Comparison of ENCODE assay signal across 17 mouse cellular contexts in genomic region chr7:67697892-67698630, GRCm38 (mm10). TPM values are rescaled to one million over a fixed set of nuclear protein-coding genes. Genes with fewer than 3 reads are reported as not detected.
DNase-seq lines count a peak whose midpoint lies in the region; ATAC-seq and TF ChIP-seq lines count a peak whose summit lies in the region.
"Had no signal": no experiment of that assay in that cellular context is flagged by ENCODE, and none has a peak within 500 bp of the region (broad histone marks: within the 10 kb centered on the region; RNA-seq: fewer than 3 reads in every experiment).

No protein-coding gene starts in this region.

- H3K36me3 ChIP-seq in liver, adult 2 months (ENCODE audit: control insufficient read depth, insufficient read depth, low read length): peaks cover 3% of the 10 kb centered on the region; the same call in 1 of the 2 replicates
- H3K36me3 ChIP-seq in lung, embryonic 14.5 days (ENCODE audit: insufficient read depth): peaks cover 33% of the 10 kb centered on the region; the same call in 1 of the 2 replicates

- DNase-seq in liver, adult 2 months (ENCODE audit: extremely low read depth, low read depth, low spot score): peak; percentile 36
- no peak for DNase-seq in liver
- DNase-seq in heart, postnatal 10 days: peak; percentile 50 to 59
- DNase-seq in lung, embryonic 14.5 days: peak; percentile 45
- DNase-seq in lung, postnatal 4 days: peak; percentile 37 to 69
- DNase-seq in layer of hippocampus, postnatal 25 days (ENCODE audit: extremely low spot score in 1 of 2, low spot score in 1 of 2): no peak
- no peak for DNase-seq in thymus, postnatal 0 days (ENCODE audit: low spot score)
- DNase-seq: adrenal gland, postnatal 14 days; cerebellum, adult 11-12 months; cerebellum, postnatal 36 days; kidney, adult 18-20 months; thymus, adult 2 months had no signal

- H3K9ac ChIP-seq in liver, adult 2 months (ENCODE audit: low read depth, low read length): no peak overlapping the region
- no peak overlapping the region for H3K9ac ChIP-seq in lung, embryonic 14.5 days
- H3K9ac ChIP-seq: embryonic facial prominence, embryonic 15.5 days had no signal

- H3K4me3 ChIP-seq in liver, adult 2 months (ENCODE audit: insufficient read depth, low read depth, low read length): no peak overlapping the region
- no peak overlapping the region for H3K4me3 ChIP-seq in lung, embryonic 14.5 days (ENCODE audit: low read depth, low read length)
- H3K4me3 ChIP-seq: embryonic facial prominence, embryonic 15.5 days; layer of hippocampus, adult 2 months had no signal

- no peaks in the 10 kb centered on the region; the same call in 1 of the 2 replicates for H3K4me1 ChIP-seq in liver, adult 2 months (ENCODE audit: control insufficient read depth, insufficient read depth, low read length)
- H3K4me1 ChIP-seq in lung, embryonic 14.5 days (ENCODE audit: insufficient read depth): no peaks in the 10 kb centered on the region
- H3K4me1 ChIP-seq: embryonic facial prominence, embryonic 15.5 days had no signal

- no peak for TF ChIP-seq CTCF in liver, adult 2 months (IDR thresholded peaks at IDR 0.05; ENCODE audit: low read depth, low read length)
- no peak for TF ChIP-seq CTCF in lung, embryonic 14.5 days (IDR thresholded peaks at IDR 0.05; ENCODE audit: low read depth)

- H3K27me3 ChIP-seq in liver, adult 2 months (ENCODE audit: control insufficient read depth, insufficient read depth, low read length): no peaks in the 10 kb centered on the region
- no peaks in the 10 kb centered on the region for H3K27me3 ChIP-seq in lung, embryonic 14.5 days (ENCODE audit: insufficient read depth, low read length)
- H3K27me3 ChIP-seq: embryonic facial prominence, embryonic 15.5 days had no signal

- H3K79me2 ChIP-seq in liver, adult 2 months (ENCODE audit: control insufficient read depth, insufficient read depth, low read length): no peaks in the 10 kb centered on the region

- ATAC-seq in lung, embryonic 14.5 days (ENCODE audit: insufficient read depth): no peak
- ATAC-seq: forebrain, embryonic 16.5 days; midbrain, embryonic 16.5 days had no signal

- no peak overlapping the region for H3K4me2 ChIP-seq in lung, embryonic 14.5 days
- H3K4me2 ChIP-seq: embryonic facial prominence, embryonic 15.5 days had no signal

- no peaks in the 10 kb centered on the region for H3K9me3 ChIP-seq in lung, embryonic 14.5 days (ENCODE audit: low read depth, low read length)
- H3K9me3 ChIP-seq: embryonic facial prominence, embryonic 15.5 days had no signal

- no peak overlapping the region for H3K27ac ChIP-seq in liver, adult 2 months (replicated peaks; ENCODE audit: insufficient read depth, low read depth, low read length)
- no peak overlapping the region for H3K27ac ChIP-seq in lung, embryonic 14.5 days (ENCODE audit: low read depth)
- H3K27ac ChIP-seq: embryonic facial prominence, embryonic 15.5 days; kidney, postnatal 0 days; layer of hippocampus, adult 2 months had no signal

- WGBS in liver, adult 2 months: 88% methylated on average over 28 of the region's 28 CpGs
- WGBS in lung, embryonic 14.5 days: 81% methylated on average over 28 of the region's 28 CpGs

- no peak for TF ChIP-seq POLR2A in liver, adult 2 months (IDR thresholded peaks at IDR 0.05; ENCODE audit: extremely low read depth, insufficient read depth, low read length)

- intact Hi-C loops in heart, postnatal 10 days (cut with DNase I): no loop called here

RNA-seq across cellular contexts. Expression of gene Ttc23, which starts 50.9 kb away (rescaled TPM):
- total RNA-seq in liver, adult 2 months (2014; rRNA removed): 28.3 and 47.8 TPM in 2 replicates
- 14.2 and 15.1 TPM in 2 replicates for polyA plus RNA-seq in liver, adult 2 months (2012; rRNA removed)
- 10 to 100 TPM; 29.4 to 32.9 TPM for total RNA-seq in heart, postnatal 10 days (2021)
- 33.5 and 35.7 TPM in 2 replicates for polyA plus RNA-seq in lung, embryonic 14.5 days (2014; fragmentation: Nextera tagmentation; extraction: Ambion mirVana)
- total RNA-seq in layer of hippocampus, postnatal 25 days (2021): 1 to 10 TPM; 6.2 to 6.3 TPM
- polyA plus RNA-seq in thymus, postnatal 0 days (2015; fragmentation: Nextera tagmentation; extraction: Ambion mirVana): 14.7 and 16.1 TPM in 2 replicates

RNA-seq across cellular contexts. Expression of gene Lrrc28, which starts 53.0 kb away (rescaled TPM):
- total RNA-seq in liver, adult 2 months (2014; rRNA removed): 18.8 and 22.1 TPM in 2 replicates
- 40.7 and 42.6 TPM in 2 replicates for polyA plus RNA-seq in liver, adult 2 months (2012; rRNA removed)
- total RNA-seq in heart, postnatal 10 days (2021): 10 to 100 TPM; 19.4 to 20.3 TPM
- polyA plus RNA-seq in lung, embryonic 14.5 days (2014; fragmentation: Nextera tagmentation; extraction: Ambion mirVana): 16.2 and 16.6 TPM in 2 replicates
- total RNA-seq in layer of hippocampus, postnatal 25 days (2021): 10 to 100 TPM; 35.8 to 37.3 TPM
- 23.9 and 24.3 TPM in 2 replicates for polyA plus RNA-seq in thymus, postnatal 0 days (2015; fragmentation: Nextera tagmentation; extraction: Ambion mirVana)

Comparison
In these comparisons a context has a peak if more than half of its experiments do, and no peak if none do; other contexts are left out.
1. DNase-seq: peak in liver, adult 2 months (single experiment), heart, postnatal 10 days (2 of 2), lung, embryonic 14.5 days (single experiment) and lung, postnatal 4 days (2 of 2); none in liver (single experiment), layer of hippocampus, postnatal 25 days (0 of 2) and thymus, postnatal 0 days (single experiment).